Mouse (Mus musculus): ENCODE measurements at regions not wholly inside any gene's neighbourhood (a gene's known extent, or its start where the extent isn't known, plus 50 kb on each side); places are given as distances from the start of the nearest gene placed in this dataset.

GRCm38 (mm10) chr12:112369581-112370371 is 119.5 kb upstream of the A530016L24Rik start:
- intact Hi-C loops (cut with DNase I): no loop called here
- no peak for DNase-seq

DNA sequence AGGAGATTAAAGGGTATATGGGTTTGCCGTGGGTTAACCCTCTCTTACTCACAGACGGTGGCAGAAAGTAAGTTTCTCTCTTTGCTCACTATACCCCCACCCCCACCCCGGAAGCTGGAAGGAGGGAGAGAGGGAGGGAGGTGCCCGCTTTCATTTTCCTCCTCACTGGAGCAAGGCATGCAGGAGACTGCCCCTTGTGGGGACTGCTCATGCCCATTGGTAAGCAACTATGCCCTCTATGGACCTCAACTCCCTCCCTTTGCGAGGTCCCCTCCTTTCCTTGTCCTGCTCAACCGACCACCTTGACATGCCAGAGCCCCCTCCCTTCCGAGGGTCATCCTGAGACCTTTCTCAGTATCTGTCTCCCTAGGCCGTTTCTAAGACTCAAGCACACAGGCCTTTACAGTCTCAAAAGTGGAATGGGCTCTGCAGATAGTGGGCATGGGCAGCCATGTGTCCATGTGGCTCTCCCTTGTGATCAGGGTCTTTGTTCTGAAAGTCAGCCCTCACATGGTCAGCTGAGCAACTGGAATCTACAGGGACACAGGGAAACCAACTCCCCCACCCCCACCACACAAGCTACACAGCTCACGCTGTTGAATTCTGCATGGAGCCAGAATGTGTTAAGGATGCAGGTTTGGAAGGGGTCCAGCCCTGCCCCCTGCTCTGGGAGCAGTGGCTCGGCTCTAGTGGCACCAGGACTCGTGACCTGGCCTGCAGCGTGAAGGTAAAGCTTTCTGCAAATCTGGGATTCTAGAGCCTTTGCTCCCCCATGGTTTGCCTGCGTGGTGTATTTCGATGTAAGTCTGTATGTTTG is 116.8 kb upstream of the A530016L24Rik start:
- DNase-seq: no peak
- intact Hi-C loops (cut with DNase I): no loop called here

DNA sequence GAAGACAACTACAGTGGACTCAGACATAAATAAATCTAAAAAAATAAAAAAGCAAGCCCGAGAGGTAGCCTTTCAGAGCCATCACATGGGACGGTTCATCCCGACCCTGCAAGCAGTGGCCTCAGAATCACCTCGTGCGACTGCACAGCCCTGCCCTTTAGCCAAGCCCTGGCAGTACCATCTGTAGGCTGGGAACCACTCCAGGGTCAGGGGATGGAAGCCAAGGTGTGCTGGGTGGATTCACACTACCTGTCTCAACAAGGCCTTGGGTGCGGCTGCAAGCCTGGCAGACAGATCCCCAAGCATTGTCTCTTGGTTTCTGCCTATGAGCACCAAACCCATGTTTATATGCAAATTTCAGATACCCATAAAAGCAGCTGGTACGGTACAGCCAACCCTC is 115.3 kb upstream of the A530016L24Rik start:
- no peak for DNase-seq
- intact Hi-C loops (cut with DNase I): no loop called here

- intact Hi-C loops (cut with DNase I): loop anchor here (5.0 kb wide), 1 partner anchor 96 kb away; no protein-coding TSS in a partner anchor
- DNase-seq: no peak
These were observed 113.0 kb upstream of the A530016L24Rik start for GRCm38 (mm10) chr12:112376236-112376635.

DNA sequence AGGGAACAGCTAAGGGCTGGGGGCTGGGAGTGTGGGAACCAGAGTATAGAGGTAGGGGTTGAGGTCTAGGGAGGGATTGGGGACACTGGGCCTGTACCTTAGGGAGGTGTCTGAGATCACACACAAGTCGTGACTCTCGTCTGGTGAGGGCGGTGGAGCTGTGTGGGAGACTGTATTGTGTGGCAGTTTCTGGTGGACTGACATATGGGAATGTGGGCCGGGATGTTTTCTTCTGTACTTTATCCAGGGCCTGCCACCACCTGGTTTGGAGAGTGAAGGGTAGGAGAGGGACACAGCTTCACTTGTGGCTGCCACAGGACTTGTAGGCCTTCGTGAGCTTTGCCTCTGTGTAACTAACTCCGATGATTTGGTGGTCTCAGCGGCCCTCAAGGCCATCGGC is 112.5 kb upstream of the A530016L24Rik start:
- intact Hi-C loops (cut with DNase I): loop anchor here (5.0 kb wide), 1 partner anchor 96 kb away; no protein-coding TSS in a partner anchor
- DNase-seq: no peak

DNA sequence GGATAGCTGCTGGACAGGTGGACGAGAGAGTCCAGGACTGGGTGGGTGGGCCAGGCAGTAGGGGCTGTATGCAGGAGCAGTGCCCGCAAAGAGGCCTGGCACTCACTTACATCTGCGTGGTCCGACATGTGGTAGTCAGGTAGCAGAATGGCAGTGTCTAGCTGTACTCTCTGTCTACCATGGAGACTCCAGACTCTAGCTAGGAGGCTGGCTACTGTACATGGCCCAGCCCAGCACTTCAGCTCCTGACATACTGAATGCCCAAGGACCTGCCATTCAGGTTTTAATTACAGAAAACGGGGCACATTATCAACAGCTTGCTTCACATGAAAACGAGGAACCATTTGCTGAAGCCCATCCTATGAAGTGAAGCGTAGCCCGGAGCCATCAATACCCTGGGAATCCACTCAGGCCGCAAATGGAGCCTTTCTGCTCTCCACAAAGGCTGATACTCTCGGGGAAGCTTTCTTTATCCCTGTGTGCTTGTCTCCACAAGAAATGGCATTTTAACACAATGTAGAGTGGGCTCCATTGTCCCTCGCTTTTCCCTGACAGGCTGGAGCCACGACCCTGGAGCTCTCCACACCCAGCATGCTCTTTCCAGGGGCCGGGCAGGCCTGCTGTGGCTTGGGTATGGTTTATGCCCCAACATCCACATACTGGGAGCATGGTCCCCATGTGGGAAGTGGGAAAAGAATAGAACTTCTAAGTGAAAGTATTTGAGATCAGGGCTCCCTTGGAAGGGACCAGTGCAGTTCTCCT is 110.6 kb upstream of the A530016L24Rik start:
- intact Hi-C loops (cut with DNase I): loop anchor here (5.0 kb wide), 1 partner anchor 94 kb away; no protein-coding TSS in a partner anchor
- no peak for DNase-seq

DNA sequence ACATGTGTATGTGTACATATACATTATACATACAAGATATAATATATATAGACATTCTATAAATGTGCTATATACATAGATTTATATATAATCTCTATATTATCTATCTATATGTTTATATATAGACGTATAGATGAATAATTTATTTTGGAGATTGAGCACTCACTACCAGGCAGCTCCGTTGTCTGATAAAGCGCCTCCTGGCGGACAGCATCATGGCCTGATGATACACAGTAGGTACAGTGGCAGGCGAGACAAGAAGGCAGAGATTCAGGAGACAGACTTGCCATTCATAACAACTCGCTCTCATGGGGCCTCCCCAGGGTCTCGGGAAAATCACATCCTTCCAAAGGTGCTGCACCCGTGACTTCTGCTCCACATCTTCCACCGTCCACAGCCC is 101.4 kb upstream of the A530016L24Rik start:
- no peak for DNase-seq
- intact Hi-C loops (cut with DNase I): no loop called here

DNA sequence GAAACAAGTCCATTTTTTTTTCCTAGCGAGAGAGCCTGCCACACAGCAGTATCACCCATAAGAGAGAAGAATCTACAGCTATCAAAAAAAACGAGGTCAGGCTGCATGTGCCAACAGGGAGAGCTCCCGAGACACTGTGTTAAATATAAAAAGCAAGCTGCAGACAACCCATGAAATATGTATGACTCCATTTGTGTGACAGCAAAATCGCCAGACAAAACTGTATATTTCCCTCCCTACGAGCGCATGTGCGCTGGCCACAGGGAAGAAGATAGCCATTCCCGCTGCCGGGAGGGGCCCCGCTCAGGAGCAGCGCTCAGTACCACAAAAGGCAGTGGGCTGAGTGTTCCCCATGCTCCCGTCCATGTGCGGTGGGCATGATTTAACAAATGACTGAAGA is 93.3 kb upstream of the A530016L24Rik start:
- intact Hi-C loops (cut with DNase I): no loop called here

DNA sequence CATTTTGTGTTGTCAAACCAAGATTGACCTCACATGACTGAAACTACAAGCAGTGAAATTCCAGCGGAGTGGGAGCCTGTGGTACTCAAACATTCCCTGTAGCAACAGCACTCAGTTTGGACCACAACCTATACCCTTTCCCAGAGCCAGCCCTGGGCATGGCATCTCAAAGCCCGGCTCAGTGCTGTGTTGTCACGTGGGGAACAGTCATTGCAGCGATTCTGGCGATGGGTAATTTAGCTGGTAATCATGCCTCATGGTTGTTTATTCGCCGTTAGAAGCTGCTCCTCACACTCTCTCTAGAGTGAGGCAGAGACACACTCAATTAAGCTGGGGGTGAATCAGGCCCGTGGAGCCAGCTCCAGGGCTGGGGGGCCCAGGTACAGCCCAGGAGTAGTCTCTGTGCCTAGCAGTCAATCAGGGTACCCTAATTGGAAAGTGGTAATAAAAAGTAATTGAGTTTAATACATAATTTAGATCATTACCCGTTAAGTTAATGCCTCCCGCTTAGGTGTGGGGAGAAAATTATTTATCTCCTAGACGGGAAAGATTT is 85.5 kb upstream of the A530016L24Rik start:
- DNase-seq: no peak
- intact Hi-C loops (cut with DNase I): no loop called here

More for the DNA sequence above, 93.3 kb upstream of the A530016L24Rik start:
- no peak for DNase-seq

DNA sequence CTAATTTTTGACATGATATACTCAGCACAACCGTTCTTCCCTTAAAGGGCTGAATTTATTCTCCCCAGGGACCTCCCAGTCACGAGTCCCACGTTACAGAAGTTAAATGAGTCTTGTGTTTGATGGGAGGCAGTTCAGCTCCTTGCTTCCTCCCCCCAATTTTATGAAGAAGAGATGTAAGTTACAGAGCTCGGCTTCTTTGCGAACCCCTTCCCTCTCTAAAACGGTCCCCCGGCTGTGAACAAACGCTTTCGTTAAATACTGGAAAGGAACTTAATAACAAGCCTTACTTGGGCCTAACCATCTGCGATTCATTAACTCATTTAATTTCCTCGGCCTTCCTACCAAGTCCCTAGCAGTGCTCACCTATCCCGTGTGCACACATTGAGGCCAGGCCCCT is 84.9 kb upstream of the A530016L24Rik start:
- no peak for DNase-seq
- intact Hi-C loops (cut with DNase I): no loop called here

GRCm38 (mm10) chr12:112405781-112406213 is 83.5 kb upstream of the A530016L24Rik start:
- intact Hi-C loops (cut with DNase I): no loop called here
- DNase-seq: no peak

- intact Hi-C loops (cut with DNase I): loop anchor here (5.0 kb wide), 2 partner anchors 61 to 131 kb away; no protein-coding TSS in a partner anchor
- no peak for DNase-seq
These were observed 77.5 kb upstream of the A530016L24Rik start for GRCm38 (mm10) chr12:112411612-112412350.

GRCm38 (mm10) chr12:112412351-112412697 is 76.9 kb upstream of the A530016L24Rik start:
- intact Hi-C loops (cut with DNase I): loop anchor here (5.0 kb wide), 2 partner anchors 60 to 130 kb away; no protein-coding TSS in a partner anchor
- no peak for DNase-seq

GRCm38 (mm10) chr12:112415926-112416473 is 73.2 kb upstream of the A530016L24Rik start:
- DNase-seq: no peak
- intact Hi-C loops (cut with DNase I): no loop called here

DNA sequence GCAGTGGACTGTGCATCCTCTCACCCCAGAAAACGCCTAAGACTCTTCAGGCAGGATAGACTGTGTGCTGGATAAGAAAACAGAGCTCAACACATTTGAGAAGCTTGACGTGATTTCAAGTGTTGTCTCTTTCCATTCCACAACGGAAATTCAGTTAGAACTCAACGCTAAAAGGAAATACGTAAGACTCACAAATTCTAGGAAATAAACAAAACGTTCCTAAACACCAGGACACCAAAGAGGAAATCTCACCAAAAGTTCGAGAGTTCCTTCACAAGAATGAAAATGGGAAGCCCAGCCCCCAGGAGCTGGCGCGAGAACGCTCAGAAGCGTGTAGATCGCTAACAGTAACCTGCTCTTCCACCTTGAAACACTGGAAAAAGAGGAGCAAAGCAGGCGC is 72.7 kb upstream of the A530016L24Rik start:
- intact Hi-C loops (cut with DNase I): no loop called here
- DNase-seq: no peak

DNA sequence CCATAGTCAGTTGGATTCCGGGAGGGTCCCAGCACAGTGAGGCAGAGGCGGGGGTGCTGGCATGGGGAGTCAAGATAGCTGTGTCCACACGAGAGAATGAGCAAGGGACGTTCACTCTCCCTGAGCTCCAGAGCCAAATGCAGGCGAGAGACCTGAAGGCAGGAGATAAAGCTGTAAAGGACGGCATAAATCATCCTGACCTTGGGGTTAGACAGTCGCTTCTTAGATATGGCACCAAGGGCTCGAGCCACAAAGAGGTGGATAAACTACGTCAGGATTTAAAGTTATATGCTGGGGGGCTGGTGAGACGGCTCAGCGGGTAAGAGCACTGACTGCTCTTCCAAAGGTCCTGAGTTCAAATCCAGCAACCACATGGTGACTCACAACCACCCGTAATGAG is 70.6 kb upstream of the A530016L24Rik start:
- intact Hi-C loops (cut with DNase I): no loop called here
- DNase-seq: no peak

- DNase-seq: no peak
- intact Hi-C loops (cut with DNase I): no loop called here
These were observed 67.1 kb upstream of the A530016L24Rik start for GRCm38 (mm10) chr12:112422177-112422576.

DNA sequence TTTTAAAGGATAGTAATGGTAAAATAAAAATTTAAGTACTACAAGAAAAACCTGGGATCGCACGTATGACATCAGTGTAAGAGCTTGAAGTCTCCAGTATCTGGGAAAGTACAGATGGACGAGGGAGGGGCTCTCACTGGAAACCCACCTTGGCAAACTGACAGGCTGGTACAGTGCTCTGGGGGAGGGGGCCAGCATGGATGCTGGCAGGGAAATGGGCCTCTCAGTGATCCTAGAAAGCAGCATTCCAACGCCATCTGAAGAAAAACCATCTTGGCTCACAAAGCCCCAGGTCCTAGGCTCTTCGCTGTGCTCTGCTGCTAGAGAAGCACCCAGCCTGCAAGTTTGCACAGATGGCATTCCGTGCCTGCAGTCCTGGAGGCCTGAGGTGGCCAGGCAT is 65.1 kb upstream of the A530016L24Rik start:
- intact Hi-C loops (cut with DNase I): no loop called here
- DNase-seq: no peak

DNA sequence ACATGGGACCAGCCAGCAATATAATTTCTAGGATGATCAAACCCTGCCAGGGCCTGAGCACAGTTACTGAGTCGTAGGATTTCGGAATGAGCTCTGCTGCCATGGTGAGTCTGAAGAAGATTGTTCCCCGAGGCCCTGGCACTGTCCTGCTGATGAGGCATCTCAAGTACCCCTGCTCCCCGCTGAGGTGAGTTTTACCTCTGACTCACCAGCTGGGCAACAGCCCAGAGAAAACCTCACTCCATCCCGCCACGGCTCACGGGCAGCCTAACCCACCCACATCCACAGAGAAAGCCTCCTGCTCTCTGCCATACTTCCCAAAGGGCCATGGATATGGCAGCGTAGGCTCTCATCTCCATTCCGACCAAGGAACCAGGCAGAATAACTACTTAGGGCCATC is 62.6 kb upstream of the A530016L24Rik start:
- no peak for DNase-seq
- intact Hi-C loops (cut with DNase I): no loop called here
